Mouse (Mus musculus) forebrain, embryonic 11.5 days (tissue): ENCODE data around the gene Dtnbp1. TPM values are rescaled to one million over a fixed set of nuclear protein-coding genes. Genes with fewer than 3 reads are reported as not detected.

Source experiments
- ATAC-seq: fragments of 200-750 bp; cut with Nextera tagmentation; replicated peaks from 2 replicates; pipeline ENCODE4 v1.8.0; 2017; ENCODE audit warnings: moderate TSS enrichment; ENCODE audit not compliant: low FRiP score
- DNase-seq: peaks from one replicate; pipeline ENCODE4 v3.0.0-alpha.2; 2017; ENCODE audit warnings: low spot score
- H3K27ac ChIP-seq: fragments of 300-500 bp; sonication (generic); 2 replicates; pipeline ENCODE4 v1.5.1; 2014; ENCODE audit warnings: low read depth, low read length
- H3K27me3 ChIP-seq: fragments of 300-500 bp; sonication (generic); 2 replicates; pipeline ENCODE4 v1.6.1; 2014; ENCODE audit warnings: mild to moderate bottlenecking, low read length, mixed read lengths; ENCODE audit not compliant: control insufficient read depth, insufficient read depth
- H3K36me3 ChIP-seq: fragments of 300-500 bp; sonication (generic); 2 replicates; pipeline ENCODE4 v1.6.1; 2014; ENCODE audit warnings: mild to moderate bottlenecking, low read length, moderate library complexity, mixed read lengths; ENCODE audit not compliant: control insufficient read depth, insufficient read depth
- H3K4me1 ChIP-seq: fragments of 300-500 bp; sonication (generic); replicated peaks from 2 replicates; pipeline ENCODE4 v1.6.1; 2014; ENCODE audit warnings: low read length, mixed read lengths; ENCODE audit not compliant: control insufficient read depth, insufficient read depth
- H3K4me2 ChIP-seq: fragments of 300-500 bp; sonication (generic); 2 replicates; pipeline ENCODE4 v1.6.1; 2014; ENCODE audit warnings: low read depth, mild to moderate bottlenecking, low read length, moderate library complexity, mixed read lengths; ENCODE audit not compliant: severe bottlenecking
- H3K4me3 ChIP-seq: fragments of 300-500 bp; sonication (generic); 2 replicates; pipeline ENCODE4 v1.5.1; 2014; ENCODE audit warnings: low read depth, low read length
- H3K9ac ChIP-seq: fragments of 300-500 bp; sonication (generic); 2 replicates; pipeline ENCODE4 v1.6.1; 2014; ENCODE audit warnings: low read length
- H3K9me3 ChIP-seq: fragments of 300-500 bp; sonication (generic); 2 replicates; pipeline ENCODE4 v1.6.1; 2016; ENCODE audit warnings: low read length, mixed read lengths; ENCODE audit not compliant: control insufficient read depth
- WGBS: fragments of 180-500 bp; shearing (Covaris S2); extraction: QIAGEN DNeasy Blood & Tissue Kit; methylation state at CpG from one replicate; pipeline ENCODE4 v1.1.7; 2014; 5-methylcytosine and 5-hydroxymethylcytosine counted together
- polyA plus RNA-seq: library from polyadenylated mRNA; unstranded; fragments of >200 nt; fragmentation: Nextera tagmentation; extraction: Ambion mirVana; gene quantifications from 2 replicates; pipeline ENCODE4 v1.2.1, GENCODE M21; 2014

The Dtnbp1 gene
- polyA plus RNA-seq, 1 experiment from 2014 or later, result 73.3 TPM

DNA sequence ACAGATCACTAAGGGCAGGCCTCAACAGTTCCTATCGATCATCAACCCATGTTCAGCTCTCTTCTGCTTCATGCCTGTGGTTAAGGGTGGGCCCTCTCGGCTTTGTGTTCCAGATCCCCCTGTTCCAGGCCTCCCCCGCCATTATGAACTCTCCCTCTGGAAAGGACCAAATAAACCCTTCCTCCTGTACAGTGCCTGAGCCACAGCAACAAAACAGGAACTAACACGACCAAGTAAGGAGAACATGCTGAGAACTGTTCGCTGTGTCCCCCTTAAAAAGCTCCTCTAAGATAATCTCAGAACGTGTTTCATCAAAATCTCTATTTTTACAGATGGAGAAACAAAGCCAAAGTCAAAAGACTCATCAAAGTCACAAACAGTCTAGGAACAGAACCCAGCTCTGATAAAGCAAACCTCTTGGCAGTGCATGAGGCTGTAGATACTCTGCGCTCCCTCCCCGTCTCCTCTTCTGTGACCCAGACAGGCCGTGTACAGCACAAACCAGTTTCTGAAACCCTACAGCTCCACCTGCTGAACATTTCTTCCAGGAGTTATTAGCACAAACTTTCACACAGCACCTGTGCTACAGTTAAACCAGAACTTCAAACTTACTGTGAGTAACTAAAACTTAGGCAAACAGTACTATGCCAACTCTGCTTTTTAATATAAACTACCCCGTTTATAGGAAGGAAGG is 49.4 kb downstream of the Dtnbp1 start:
- H3K36me3 ChIP-seq, result no peaks in the 10 kb centered on the region
- ATAC-seq, result no peak
- H3K9ac ChIP-seq, result no peak overlapping the region
- H3K27ac ChIP-seq, result no peak overlapping the region
- H3K9me3 ChIP-seq, result no peaks in the 10 kb centered on the region
- no peaks in the 10 kb centered on the region for H3K4me1 ChIP-seq
- no peak overlapping the region for H3K4me3 ChIP-seq
- no peaks in the 10 kb centered on the region for H3K27me3 ChIP-seq
- DNase-seq, result peak; percentile 4
- WGBS, result 76% methylated on average over 10 of the region's 10 CpGs
- no peak overlapping the region for H3K4me2 ChIP-seq

- Histone ChIP-seq H3K27me3 (no peaks in the 10 kb centered on the region), H3K4me3 (no peak overlapping the region), H3K9ac (no peak overlapping the region), H3K9me3 (no peaks in the 10 kb centered on the region), H3K27ac (no peak overlapping the region), H3K36me3 (no peaks in the 10 kb centered on the region), H3K4me1 (no peaks in the 10 kb centered on the region), H3K4me2 (no peak overlapping the region)
- no peak for ATAC-seq
- WGBS, result 93% methylated on average over 16 of the region's 16 CpGs
- DNase-seq, result peak; percentile 20
Observed at GRCm38 (mm10) chr13:44948320-44949250, 53.4 kb downstream of the Dtnbp1 start.

- peak overlapping the region; percentile 32; the same call in 1 of the 2 replicates for H3K27ac ChIP-seq
- no peaks in the 10 kb centered on the region for H3K27me3 ChIP-seq
- DNase-seq (no peak), ATAC-seq (no peak)
- WGBS, result 43% methylated on average over 8 of the region's 8 CpGs
- no peaks in the 10 kb centered on the region for H3K36me3 ChIP-seq
- no peaks in the 10 kb centered on the region for H3K9me3 ChIP-seq
- peak overlapping the region; percentile 25 for H3K4me3 ChIP-seq
- no peaks in the 10 kb centered on the region for H3K4me1 ChIP-seq
- peak overlapping the region; percentile 40; the same call in 1 of the 2 replicates for H3K4me2 ChIP-seq
- peak overlapping the region; percentile 59 for H3K9ac ChIP-seq
Observed at GRCm38 (mm10) chr13:44946880-44947635, 54.9 kb downstream of the Dtnbp1 start.

- H3K9me3 ChIP-seq, result no peaks in the 10 kb centered on the region
- no peak overlapping the region for H3K4me3 ChIP-seq
- DNase-seq (no peak), ATAC-seq (no peak)
- H3K9ac ChIP-seq, result no peak overlapping the region
- no peaks in the 10 kb centered on the region for H3K4me1 ChIP-seq
- no peak overlapping the region for H3K4me2 ChIP-seq
- H3K27me3 ChIP-seq, result no peaks in the 10 kb centered on the region
- no peak overlapping the region for H3K27ac ChIP-seq
- no peaks in the 10 kb centered on the region for H3K36me3 ChIP-seq
- WGBS, result 90% methylated on average over 2 of the region's 2 CpGs
Observed at GRCm38 (mm10) chr13:44943618-44944017, 58.3 kb downstream of the Dtnbp1 start.

GRCm38 (mm10) chr13:44939326-44940035 is 62.5 kb downstream of the Dtnbp1 start:
- no peak for ATAC-seq

DNA sequence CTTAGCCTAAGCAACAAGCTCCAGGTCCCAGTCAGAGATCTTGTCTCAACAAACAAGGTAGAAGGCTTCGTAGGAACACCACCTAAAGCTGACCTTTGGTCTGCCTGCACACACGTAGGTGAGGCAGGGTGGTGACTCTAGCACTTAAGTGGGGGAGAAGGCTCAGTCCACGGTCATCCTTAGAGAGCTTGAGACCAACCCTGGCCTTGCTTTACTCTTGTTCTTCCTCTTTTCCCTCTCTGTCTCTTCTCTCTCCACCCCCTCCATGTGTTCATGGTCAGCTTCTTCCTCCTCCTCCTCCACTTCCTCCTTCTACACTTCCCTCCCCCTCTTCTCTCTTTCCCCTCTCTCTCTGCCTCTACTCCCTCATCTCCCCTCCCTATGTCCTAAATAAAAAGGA is 64.3 kb downstream of the Dtnbp1 start:
- Histone ChIP-seq H3K36me3 (no peaks in the 10 kb centered on the region), H3K27me3 (no peaks in the 10 kb centered on the region), H3K4me1 (no peaks in the 10 kb centered on the region), H3K4me3 (no peak overlapping the region), H3K9ac (no peak overlapping the region), H3K9me3 (no peaks in the 10 kb centered on the region), H3K4me2 (no peak overlapping the region), H3K27ac (no peak overlapping the region)
- ATAC-seq (no peak), DNase-seq (no peak)
- WGBS, result 91% methylated on average over 3 of the region's 3 CpGs

More at GRCm38 (mm10) chr13:44939326-44940035, 62.5 kb downstream of the Dtnbp1 start:
- DNase-seq, result no peak
- no peak overlapping the region for H3K27ac ChIP-seq
- no peaks in the 10 kb centered on the region for H3K9me3 ChIP-seq
- no peak overlapping the region for H3K4me2 ChIP-seq
- no peak overlapping the region for H3K9ac ChIP-seq
- no peaks in the 10 kb centered on the region for H3K4me1 ChIP-seq
- 75% methylated on average over 8 of the region's 8 CpGs for WGBS
- no peak overlapping the region for H3K4me3 ChIP-seq
- H3K36me3 ChIP-seq, result no peaks in the 10 kb centered on the region
- no peaks in the 10 kb centered on the region for H3K27me3 ChIP-seq

DNA sequence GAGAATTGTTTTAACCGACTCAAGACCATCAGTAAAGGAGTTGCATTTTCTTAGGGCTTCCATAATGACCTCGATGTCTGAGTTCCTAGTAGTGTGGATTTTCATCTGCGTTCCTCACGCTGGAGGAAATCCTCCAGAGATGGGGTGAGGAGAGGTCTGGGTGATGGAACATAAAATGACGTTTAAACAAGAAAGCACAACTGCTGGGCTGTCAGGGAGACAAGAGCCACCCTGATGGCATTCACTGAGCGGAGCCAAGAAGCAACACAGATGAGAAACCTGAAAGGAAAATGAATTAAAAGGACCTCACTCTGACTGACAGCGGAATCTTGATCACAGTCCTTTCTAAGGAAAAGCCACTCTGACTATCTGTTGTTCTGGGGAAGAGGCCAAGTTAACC is 68.4 kb downstream of the Dtnbp1 start:
- WGBS, result 62% methylated on average over 7 of the region's 7 CpGs
- H3K27ac ChIP-seq, result no peak overlapping the region
- H3K9me3 ChIP-seq, result no peaks in the 10 kb centered on the region
- no peak overlapping the region for H3K4me3 ChIP-seq
- DNase-seq, result peak; percentile 8
- no peak overlapping the region for H3K9ac ChIP-seq
- H3K4me2 ChIP-seq, result no peak overlapping the region
- no peaks in the 10 kb centered on the region for H3K27me3 ChIP-seq
- no peaks in the 10 kb centered on the region for H3K4me1 ChIP-seq
- no peak for ATAC-seq
- H3K36me3 ChIP-seq, result no peaks in the 10 kb centered on the region
